Mouse (Mus musculus) right cerebral cortex, postnatal 10 days (tissue): ENCODE results near the gene Olfr1424.
"Not testable (repeated sequence)": the region's sequence is repeated elsewhere in the genome, so short reads cannot be mapped to it uniquely, and the experiment has no call there.

ENCODE experiments used
- DNase-seq, 2 experiments: peaks; one replicate each; pipeline ENCODE4 v3.0.0; 2021; ENCODE audit warnings: low spot score in 2 of 2

Olfr1424 gene

DNA sequence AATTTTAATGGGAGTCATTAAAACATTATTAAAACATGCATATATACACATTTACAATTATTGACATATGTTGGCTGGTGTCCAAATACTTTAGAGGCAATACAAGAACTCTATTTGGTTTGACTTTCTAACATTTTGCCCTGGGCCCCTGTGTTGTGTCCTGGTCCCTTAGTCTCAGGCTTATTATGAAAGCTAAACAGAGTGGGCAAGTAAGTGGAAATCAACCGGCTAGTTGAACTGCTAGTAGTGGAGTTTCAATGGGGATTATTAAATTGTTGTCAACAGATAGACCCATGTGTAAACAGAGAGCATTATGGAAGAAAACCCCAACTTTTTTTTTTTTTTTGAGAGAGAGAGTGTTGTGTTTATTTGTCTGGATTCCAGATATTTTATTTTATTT is at the start of gene Olfr1424:
Gene Olfr1424 (minus strand): TSS at position 101 of the 400 bp plus-strand sequence.
- DNase-seq, result not testable (repeated sequence)

DNA sequence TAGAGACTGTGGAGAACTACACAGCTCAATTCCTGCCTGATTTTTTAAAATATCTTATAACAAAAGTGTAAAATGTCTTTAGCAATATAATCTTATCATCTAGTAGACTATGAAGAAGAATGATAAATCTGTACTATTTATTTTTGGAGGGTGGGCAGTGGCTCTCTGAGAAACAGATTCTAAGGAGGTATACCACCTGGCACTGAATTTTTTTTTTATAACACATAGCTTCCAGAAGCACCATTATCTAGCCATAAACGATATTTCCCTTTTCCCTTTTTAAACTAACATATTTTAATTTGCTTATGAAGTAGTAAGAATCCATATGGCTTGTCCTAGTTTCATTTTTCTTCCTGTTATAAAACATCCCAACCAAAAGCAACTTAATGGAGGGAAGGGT is 42.1 kb upstream of the Olfr1424 start:
- DNase-seq, result no peak

DNA sequence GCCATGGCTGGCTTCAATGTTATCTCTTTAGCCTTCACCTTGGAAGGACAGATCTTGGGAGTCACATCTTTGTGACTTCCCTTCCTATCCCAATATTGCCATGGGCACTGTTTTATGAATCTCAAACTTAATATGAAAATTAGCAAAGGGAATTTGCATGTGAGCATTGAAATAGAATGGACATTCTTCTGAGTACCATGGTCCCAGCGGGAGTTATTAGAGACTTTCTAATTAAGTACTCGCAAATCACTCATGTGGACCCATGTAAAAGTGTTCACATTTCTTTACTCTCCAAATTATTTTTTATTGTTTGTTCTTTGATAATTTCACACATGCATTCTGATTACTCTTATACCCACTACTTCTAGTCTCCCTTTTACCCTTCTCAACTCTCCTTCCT is 40.8 kb upstream of the Olfr1424 start, which contains the start of gene Olfr1427:
Gene Olfr1427 (minus strand): TSS at position 101 of the 400 bp plus-strand sequence.
- no peak for DNase-seq

DNA sequence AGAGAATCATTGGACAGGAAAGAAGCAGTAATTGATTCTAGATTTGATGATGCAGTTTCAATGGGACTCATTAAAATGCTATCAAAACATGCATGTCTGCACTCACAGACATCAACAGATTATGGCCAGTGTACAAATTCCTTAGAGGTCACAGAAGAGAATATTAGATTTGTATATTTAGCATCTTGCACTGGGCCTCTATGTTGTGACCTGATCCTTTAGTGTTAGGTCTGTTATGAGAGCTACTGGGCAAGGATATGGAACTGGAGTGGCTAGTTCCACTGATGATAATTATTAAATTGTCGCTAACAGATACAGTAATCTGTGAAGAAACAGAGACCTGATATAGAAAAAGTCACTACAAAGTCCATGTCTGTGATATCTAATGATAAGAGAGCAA is 29.4 kb upstream of the Olfr1424 start, which contains the start of gene Olfr1426:
Gene Olfr1426 (minus strand): TSS at position 101 of the 400 bp plus-strand sequence.
- DNase-seq, result no peak

DNA sequence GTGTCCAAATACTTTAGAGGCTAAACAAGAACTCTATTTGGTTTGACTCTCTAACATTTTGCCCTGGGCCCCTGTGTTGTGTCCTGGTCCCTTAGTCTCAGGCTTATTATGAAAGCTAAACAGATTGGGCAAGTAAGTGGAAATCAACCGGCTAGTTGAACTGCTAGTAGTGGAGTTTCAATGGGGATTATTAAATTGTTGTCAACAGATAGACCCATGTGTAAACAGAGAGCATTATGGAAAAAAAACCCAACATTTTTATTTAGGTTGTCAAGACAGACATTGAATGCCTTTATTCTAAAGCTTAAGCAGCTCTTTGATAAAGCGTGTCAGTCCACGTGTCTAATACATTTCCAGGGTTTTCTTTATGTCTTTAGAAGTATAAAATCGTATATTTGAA is 15.1 kb upstream of the Olfr1424 start, which contains the start of gene Olfr1425:
Gene Olfr1425 (minus strand): TSS at position 101 of the 400 bp plus-strand sequence.
- not testable (repeated sequence) for DNase-seq

DNA sequence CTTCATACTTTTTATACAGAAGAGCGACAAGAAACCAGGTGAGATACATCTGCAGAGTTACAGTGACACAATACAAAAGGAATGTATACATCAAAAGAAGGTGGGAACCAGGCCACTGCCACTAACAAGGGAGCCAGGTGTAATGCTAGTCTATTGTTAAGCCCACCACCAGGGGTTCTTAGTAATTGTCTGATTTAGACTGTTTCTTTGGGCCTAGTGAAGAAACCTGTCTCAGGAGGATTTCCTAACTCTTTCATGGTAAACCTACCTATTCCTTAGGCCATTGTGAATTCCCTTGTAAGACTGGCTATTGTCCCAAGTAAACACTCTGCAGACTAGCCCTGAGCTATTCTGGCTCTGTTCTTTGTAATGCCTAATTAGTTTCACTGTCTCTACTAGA is 7.1 kb upstream of the Olfr1424 start:
- not testable (repeated sequence) for DNase-seq

DNA sequence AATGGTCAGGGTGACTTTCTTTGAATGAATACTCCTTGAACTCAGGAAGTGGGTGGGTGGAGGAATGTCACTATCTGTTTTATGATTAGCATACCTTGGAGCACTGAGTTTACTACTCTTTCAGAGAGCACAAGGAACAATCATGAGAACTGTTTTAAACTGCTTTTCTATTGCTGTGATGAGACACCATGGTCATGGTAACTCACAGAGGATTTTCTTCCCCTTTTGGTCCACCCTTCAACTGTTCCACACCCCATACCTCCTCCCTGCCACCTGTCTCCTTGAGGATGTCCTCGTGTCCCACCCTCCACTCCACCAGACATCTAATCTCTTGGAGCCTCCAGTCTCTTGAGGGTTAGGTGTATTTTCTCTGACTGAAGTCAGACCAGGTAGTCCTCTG is 5.3 kb upstream of the Olfr1424 start:
- DNase-seq, result not testable (repeated sequence)

DNA sequence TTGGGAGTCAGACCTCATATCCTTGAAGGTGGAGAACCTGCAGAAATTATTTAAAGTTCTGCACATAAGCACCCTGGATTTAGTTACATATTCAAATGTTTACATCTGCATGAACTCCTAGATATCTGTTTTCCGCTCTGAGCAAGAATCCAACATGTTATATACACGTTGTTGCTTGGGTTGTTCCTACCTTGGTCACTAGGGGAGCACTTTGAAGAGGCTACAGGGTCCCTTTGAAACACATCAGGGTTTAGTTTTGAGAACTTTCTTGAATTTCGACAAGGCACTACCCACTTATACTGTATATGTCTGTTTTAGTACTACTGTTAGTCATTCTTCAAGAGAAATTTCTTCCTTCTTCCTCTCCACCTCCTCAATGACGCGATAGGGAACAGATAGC is 19.3 kb downstream of the Olfr1424 start:
- DNase-seq, result no peak

DNA sequence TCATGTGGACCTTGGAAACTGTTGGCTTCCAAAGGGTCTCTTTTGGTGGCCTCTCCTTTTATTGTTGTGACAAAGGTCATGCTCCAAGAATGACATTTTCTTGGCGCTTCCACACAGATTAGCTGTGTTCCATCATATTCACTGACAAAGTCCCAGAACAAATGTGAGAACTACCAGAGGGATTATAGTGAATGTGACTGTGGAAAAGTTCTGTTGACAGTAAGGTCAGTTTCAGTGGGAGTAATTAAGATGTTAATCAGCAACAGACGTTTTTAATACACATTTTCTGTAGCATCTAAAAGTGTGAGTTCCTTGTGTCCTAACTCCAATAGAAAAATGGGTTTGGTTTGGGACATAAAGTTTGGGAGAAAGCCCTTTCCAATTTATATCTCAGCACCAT is 21.3 kb downstream of the Olfr1424 start, which contains the start of gene Olfr1423:
Gene Olfr1423 (minus strand): TSS at position 101 of the 400 bp plus-strand sequence.
- no peak for DNase-seq

DNA sequence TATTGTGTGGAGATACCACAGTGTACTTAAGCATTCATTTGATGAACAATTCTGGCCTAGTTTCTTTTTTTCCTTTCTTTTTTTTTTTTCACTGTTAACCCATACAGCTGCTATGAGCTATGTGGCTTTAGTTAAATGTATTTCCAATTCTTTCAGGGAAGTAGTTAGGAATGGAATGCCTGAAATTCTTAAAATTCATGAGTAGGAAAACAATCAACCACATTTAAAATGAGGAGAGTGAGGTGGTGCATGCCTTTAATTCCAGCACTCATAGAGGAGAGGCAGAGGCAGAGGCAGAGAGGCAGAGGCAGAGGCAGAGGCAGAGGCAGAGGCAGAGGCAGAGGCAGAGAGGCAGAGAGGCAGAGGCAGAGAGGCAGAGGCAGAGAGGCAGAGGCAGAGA is 24.8 kb downstream of the Olfr1424 start:
- no peak for DNase-seq

DNA sequence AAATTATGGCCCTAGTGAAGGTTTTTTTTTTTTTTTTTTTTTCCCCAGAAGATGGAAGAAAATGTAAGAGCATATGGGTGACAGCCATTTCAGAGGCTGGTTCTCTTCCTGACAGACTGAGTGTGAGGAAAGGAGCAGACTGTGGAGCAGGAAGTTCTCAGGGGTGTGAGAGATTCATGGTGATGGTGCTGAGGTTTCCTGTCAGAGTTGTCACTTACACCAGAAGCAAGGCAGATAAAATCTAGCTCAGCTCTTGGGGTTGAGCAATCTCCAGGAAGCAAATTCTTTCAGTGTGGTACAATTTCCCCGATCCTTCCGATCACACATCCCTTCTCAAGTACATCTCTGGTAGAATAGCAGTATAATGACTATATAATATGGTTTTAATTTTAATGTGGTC is 35.9 kb downstream of the Olfr1424 start:
- peak in 1 of 2 experiments; percentile 30 for DNase-seq

DNA sequence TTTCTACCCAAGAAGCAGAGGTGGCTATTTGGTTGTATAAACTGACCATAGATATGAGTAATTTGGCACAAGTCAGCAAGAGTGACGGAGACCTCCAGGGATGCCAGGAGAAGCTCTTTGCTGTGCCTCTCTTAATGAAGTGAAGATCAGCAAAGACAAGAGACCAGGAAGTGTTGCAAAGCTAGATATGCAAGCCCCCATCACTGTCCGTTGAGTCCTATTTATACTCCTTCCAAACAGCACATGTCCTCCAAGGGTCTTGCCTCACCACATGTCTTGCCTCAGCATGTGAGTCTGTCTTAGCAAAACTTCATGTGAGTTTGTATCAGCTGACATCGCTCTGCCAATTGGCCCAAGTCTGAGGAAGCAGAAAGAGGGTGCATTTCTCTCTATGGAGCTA is 37.1 kb downstream of the Olfr1424 start:
- no peak for DNase-seq

DNA sequence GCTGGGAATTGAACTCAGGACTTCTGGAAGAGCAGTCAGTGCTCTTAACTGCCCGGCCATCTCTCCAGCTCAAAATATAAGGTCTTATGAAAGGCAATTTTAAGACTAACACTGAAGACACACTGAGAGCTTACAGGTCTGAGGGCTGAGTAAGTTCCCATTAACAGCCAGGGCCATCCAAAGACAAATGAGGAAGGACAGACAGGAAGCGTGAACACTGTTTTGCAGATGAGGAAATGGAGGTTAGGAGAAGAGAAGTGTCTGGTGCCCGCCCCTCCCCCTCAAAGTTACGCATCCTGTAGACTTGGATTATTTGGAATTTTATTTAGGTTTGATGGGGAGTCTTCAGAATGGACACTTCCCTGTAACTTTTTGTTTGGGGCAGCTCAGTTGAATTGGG is 38.3 kb downstream of the Olfr1424 start:
- peak in 1 of 2 experiments; percentile 35 for DNase-seq

DNA sequence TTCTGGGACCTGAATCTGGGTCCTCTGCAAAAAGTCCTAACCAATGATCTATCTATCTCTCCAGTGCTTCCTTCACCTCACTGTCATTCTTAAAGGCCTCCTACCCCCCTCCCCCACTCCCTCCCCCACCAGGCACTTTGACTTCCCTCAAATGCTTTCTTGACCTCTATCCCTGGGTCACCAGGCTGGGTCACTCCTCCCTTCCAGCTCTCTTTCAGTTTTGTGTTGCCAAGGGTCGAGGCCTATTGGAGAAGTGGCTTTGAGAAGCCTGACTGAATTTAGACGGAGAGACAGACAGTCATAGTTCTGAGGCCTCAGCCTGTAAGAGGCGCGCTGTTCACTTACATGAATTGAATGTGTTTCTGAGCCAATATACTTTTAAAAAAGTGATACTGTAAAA is 46.3 kb downstream of the Olfr1424 start:
- no peak for DNase-seq

DNA sequence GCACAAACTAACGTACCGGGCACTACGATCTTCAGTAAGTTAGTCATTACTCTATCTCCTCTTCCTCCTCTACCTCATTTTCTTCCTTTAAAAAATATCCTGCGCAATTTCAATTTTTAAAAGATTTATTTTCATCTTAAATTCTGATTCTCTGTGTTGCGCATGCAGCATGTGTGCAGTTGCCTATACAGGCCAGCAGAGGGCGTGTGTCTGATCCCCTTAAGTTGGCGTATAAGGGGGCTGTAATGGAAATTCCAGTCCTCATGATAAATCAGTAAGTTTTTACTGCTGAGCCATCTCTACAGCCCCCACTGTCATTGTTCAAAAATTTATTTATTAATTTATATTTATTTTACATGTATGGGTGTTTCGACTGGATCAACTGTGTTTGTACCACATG is 46.8 kb downstream of the Olfr1424 start:
- DNase-seq, result no peak

DNA sequence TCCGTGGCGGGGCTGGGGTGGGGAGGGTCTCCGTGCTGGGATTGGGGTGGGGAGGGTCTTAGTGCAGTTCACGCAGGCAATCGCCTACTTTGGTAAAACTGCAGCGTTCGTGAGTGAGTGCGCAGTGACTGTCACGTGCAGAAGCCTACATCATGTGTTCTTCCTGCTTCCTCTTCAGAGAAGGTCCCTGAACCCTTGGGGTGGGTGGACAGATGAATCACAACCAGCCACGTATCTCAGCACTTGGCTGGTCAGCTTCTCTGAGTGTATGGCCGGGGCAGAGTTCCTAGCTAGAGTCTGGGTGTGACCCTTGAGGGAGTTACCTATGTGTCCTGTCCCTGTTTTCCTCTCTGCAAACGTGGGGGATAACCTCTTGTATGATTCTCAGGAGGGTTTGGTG is 49.3 kb downstream of the Olfr1424 start:
- peak; percentile 68 to 80 for DNase-seq

DNA sequence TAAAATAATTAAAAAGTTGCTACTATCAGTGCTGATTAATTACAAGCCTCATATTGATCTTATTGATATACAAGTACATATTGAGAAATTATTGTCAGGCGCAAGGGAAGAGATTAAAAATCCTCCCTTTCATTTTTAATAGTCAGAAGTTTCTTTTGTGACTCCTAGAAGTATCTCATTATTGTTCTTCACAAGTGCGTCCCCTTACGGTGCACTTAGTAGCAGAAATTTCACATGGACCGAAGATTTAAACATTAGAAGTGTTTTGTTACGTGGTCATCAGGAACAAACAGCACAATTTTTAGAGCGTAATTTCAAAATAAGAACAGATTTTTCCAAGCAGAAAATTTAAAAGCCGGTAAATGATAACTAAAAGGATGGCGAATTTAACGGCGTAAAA is 49.9 kb downstream of the Olfr1424 start:
- DNase-seq, result no peak

DNA sequence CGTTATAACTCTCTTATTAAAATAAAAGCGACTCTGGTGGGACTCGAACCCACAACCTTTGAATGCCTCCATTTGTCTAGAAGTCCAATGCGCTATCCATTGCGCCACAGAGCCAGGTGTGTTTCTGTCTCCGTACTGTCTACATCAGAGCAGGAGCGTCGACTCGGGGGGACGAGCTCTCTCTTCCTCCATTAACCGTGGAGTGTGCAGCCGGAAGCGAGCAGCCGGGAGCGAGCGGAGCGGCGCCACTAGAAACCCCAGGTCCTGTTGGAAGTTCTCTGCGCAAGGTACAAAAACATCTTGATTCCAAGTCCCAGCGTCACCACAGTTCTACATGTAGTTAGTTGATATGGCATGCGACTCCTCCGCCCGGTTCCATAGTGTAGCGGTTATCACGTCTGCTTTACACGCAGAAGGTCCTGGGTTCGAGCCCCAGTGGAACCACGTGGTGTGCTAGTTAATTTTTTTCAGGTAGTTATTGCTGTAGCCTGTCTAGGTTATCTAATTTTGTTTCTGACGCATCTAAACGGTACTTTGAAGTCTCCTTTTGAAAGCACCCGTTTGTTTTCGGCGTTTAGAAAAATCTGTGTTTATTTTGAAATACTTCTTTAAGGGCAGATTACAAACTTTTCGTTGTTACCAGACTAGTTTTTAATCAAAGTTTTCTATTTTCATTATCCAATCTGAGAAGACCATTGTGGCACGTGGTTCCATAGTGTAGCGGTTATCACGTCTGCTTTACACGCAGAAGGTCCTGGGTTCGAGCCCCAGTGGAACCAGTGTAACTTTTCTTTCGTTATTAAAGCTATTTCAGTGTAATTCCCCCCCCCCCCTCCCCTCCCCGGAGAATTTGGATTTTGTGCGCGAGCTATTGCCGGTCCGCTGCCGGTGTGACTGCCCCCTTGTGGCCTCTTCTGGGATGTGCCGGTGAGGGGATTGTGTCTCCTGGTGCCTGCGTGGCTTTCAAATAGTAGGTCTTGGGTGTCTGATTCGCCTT is 50.6 kb downstream of the Olfr1424 start:
- peak; percentile 92 to 93 for DNase-seq

DNA sequence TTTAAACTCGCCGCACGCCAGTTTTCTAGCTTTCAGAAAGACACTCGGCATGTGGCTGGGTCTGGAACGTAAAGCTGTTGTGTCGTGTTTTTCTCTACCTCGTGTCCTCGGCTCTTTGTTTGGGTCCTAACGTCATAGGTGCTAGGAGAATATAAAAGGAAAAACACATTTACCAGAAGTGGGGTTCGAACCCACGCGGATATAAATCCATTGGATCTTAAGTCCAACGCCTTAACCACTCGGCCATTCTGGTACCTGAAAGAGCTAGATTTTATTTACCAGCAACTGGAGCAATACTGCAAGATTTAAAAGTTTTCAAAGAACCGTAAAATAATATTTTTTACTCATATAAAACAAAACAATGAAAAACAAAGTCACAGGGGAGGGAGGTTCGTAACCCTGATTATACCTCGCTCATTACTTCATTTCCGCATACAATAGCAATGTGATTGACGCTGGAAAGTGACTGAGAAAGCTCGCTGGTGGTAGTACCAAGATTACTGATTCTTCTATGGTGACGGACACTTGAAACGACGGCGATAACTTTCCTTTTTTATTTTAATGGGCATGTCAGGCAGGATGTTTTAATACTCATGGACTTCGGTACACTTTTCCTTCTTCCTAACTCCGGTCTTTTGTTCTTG is 51.4 kb downstream of the Olfr1424 start:
- DNase-seq, result peak; percentile 86 to 89

DNA sequence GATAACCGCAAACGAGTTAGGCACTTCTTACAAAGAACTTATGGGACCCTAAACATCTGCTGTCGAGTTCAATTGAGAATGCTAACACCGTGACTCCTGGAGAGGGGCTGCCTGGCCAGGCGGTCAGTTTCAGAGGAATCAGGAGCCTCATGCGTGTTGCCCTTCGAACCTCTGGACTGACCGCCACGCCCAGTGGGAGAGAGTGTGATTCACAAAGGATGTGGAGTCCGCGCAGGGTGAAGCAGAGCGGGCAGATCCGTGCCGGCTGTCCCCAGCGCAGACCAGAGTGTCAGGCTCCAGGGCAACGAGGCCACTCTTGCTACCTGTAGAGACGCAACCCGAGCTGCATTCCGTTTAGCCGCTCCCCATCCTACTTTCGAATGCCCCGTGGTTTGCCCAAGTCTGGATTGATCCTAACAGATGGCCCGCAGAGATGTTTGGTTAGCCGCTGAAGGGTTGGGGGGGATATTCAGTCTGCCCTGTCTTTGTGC is 52.2 kb downstream of the Olfr1424 start:
- peak; percentile 68 to 74 for DNase-seq

DNA sequence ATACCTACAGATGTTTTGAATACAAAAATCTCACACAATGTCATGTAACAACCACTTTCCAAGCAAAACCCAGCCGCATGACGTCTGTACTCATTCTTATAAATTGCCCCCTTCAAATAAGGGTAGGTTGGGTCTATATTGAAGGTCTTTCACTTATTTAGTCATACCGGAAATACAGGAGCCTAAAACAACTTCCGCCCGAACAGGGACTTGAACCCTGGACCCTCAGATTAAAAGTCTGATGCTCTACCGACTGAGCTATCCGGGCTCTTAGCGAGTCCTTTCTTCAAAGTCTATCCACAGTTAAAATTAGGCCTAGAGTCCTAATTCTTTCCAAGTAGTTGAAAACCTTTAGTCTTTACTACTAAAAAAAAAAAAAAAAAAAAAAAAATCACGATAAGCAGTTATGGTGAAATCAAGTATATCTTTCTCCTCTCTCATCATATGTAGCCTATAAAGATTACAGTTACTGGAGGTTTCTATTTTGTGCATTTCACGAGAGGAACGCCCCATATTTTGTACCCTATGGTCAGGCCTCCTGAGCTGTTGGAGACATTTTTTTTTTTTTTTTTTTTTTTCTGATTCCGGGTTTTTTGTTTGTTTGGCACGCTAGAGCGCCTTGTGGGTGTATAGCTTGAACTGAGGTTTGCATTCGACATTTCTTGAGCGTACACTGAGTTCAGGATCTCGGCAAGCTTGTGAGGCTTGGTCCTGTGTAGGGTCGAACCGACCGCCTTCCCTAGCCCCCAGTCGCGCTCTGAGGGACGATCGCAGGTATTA is 52.8 kb downstream of the Olfr1424 start:
- peak; percentile 79 to 81 for DNase-seq
